Mouse (Mus musculus): ENCODE measurements at regions not wholly inside any gene's neighbourhood (a gene's known extent, or its start where the extent isn't known, plus 50 kb on each side); places are given as distances from the start of the nearest gene placed in this dataset.
"Not testable (repeated sequence)": the region's sequence is repeated elsewhere in the genome, so short reads cannot be mapped to it uniquely, and the experiment has no call there.

GRCm38 (mm10) chr12:18606126-18606525, 91.8 kb downstream of the 5730507C01Rik start:
- DNase-seq (ENCODE audit: low spot score in 2 of 2): not testable (repeated sequence)

GRCm38 (mm10) chr12:18609835-18610234, 95.5 kb downstream of the 5730507C01Rik start:
- DNase-seq (ENCODE audit: low spot score in 2 of 2): peak; percentile 61 to 65

GRCm38 (mm10) chr12:18610581-18610980, 96.3 kb downstream of the 5730507C01Rik start:
- not testable (repeated sequence) for DNase-seq (ENCODE audit: low spot score in 2 of 2)

Data from urinary bladder, postnatal 4 days (tissue).